Mouse (Mus musculus) thymus, adult 2 months (tissue): Measurements from ENCODE around the gene Snapc4.

Source experiments
- CTCF ChIP-seq: fragments of 200-500 bp; IDR thresholded peaks from 2 replicates; pipeline ENCODE4 v1.5.1; 2012; ENCODE audit warnings: mild to moderate bottlenecking, control low read depth, low read length, moderate library complexity, borderline replicate concordance; ENCODE audit not compliant: control insufficient read depth, poor library complexity, insufficient read depth; ENCODE audit errors: extremely low read depth
- POLR2A ChIP-seq: fragments of 200-500 bp; IDR thresholded peaks from 2 replicates; pipeline ENCODE4 v1.6.1; 2012; ENCODE audit warnings: mild to moderate bottlenecking, low read length, control low read depth, moderate library complexity; ENCODE audit not compliant: control insufficient read depth, poor library complexity, insufficient read depth; ENCODE audit errors: extremely low read depth

DNA sequence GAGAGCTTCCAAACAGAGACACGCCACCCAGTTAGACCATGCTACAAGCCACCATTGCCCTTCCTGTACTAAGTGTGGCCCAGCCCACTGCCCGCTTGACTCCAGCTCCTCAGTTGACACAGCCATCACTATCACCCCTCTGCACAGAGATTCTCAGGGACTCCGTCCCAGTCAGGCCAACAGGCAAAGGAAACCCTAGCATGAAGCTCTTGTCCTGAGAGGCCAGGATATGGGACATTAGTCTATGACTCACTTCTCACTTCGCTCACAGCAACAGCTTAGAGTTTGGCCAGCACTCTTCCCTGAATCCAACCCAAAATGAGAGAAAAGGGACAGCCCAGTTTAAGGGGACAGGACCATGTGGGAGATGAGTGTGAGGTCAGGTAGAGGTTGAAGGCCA is 26.1 kb downstream of the Snapc4 start:
- TF ChIP-seq CTCF: no peak
- no peak for TF ChIP-seq POLR2A
